Mouse (Mus musculus) Muller cell, postnatal 12 days (primary cell): ENCODE measurements around the gene Zp2.

ENCODE experiments used
- DNase-seq: peaks from one replicate; pipeline ENCODE4 v3.0.0-alpha.2; 2015; ENCODE audit errors: inconsistent ontology term

The Zp2 gene

GRCm38 (mm10) chr7:120142743-120143142 lies 2.3 kb downstream of the Zp2 start:
- DNase-seq = no peak

GRCm38 (mm10) chr7:120128951-120129350 lies 16.1 kb downstream of the Zp2 start:
- peak; percentile 70 for DNase-seq

- no peak for DNase-seq
Measured at GRCm38 (mm10) chr7:120127686-120128059, 17.4 kb downstream of the Zp2 start.

GRCm38 (mm10) chr7:120126976-120127685 lies 18.0 kb downstream of the Zp2 start:
- DNase-seq = no peak

GRCm38 (mm10) chr7:120124844-120125243 lies 20.2 kb downstream of the Zp2 start:
- DNase-seq = peak; percentile 83

- no peak for DNase-seq
Measured at GRCm38 (mm10) chr7:120123776-120124175, 21.3 kb downstream of the Zp2 start.

GRCm38 (mm10) chr7:120117529-120117928 lies 27.6 kb downstream of the Zp2 start:
- DNase-seq = peak; percentile 91

GRCm38 (mm10) chr7:120116976-120117375 lies 28.1 kb downstream of the Zp2 start:
- DNase-seq = no peak

- no peak for DNase-seq
Measured at GRCm38 (mm10) chr7:120109676-120110075, 35.4 kb downstream of the Zp2 start.

GRCm38 (mm10) chr7:120106356-120106755 lies 38.7 kb downstream of the Zp2 start:
- DNase-seq = no peak

GRCm38 (mm10) chr7:120104975-120105374 lies 40.1 kb downstream of the Zp2 start:
- DNase-seq = peak; percentile 27

GRCm38 (mm10) chr7:120103019-120103567 lies 42.0 kb downstream of the Zp2 start:
- DNase-seq = peak; percentile 52

GRCm38 (mm10) chr7:120102164-120102972 lies 42.7 kb downstream of the Zp2 start, which contains the start of gene Tmem159:
TSS of gene Tmem159 (plus strand) at chr7:120102353.
- peak; percentile 98 for DNase-seq

- peak; percentile 77 for DNase-seq
Measured at GRCm38 (mm10) chr7:120098403-120098802, 46.7 kb downstream of the Zp2 start.

GRCm38 (mm10) chr7:120097845-120098244 lies 47.2 kb downstream of the Zp2 start:
- DNase-seq = peak; percentile 74

- no peak for DNase-seq
Measured at GRCm38 (mm10) chr7:120095180-120095579, 49.9 kb downstream of the Zp2 start, which contains the start of gene Dnah3. TSS of gene Dnah3 (minus strand) at chr7:120095280.

GRCm38 (mm10) chr7:120094216-120094615 lies 50.9 kb downstream of the Zp2 start:
- no peak for DNase-seq

GRCm38 (mm10) chr7:120093033-120093432 lies 52.1 kb downstream of the Zp2 start:
- DNase-seq = no peak

GRCm38 (mm10) chr7:120080177-120080576 lies 64.9 kb downstream of the Zp2 start:
- DNase-seq = no peak
